Mouse (Mus musculus): Measurements from ENCODE around the gene Fcrl5.

DNA sequence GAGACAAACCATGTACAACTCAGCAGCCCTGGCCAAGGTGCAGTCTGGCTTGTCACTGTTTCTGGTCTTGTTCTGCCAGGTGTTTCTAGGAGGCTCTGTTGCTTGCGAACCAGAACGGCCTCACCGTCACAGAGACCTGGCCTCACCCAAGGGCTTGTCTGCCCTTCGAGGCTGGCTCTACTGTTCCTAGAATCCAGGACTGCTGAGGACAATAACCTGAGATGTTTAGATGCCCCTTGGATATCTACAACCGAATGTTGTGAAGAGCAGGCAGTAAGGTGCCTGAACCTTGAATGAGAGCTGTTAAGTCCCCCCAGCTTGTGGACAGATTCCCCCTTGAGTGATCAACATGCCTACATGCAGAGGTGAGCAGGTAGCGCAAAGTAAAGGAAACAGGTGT lies 67.2 kb downstream of the Fcrl5 start:
- TF ChIP-seq CTCF (IDR thresholded peaks at IDR 0.05; ENCODE audit: low read depth) (no peak), EP300 (optimal IDR thresholded peaks at IDR 0.05) (no peak)

All from stomach, postnatal 0 days (tissue).